Mouse (Mus musculus) embryonic facial prominence, embryonic 10.5 days (tissue): ENCODE results near the gene Kdm4a. TPM values are rescaled to one million over a fixed set of nuclear protein-coding genes. Genes with fewer than 3 reads are reported as not detected.

ENCODE experiments used
- DNase-seq: peaks from one replicate; pipeline ENCODE4 v3.0.0-alpha.2; 2017; ENCODE audit warnings: low spot score
- H3K27ac ChIP-seq: fragments of 300-500 bp; sonication (generic); replicated peaks from 2 replicates; pipeline ENCODE4 v1.5.1; 2016; ENCODE audit warnings: mild to moderate bottlenecking
- H3K27me3 ChIP-seq: fragments of 300-500 bp; sonication (generic); replicated peaks from 2 replicates; pipeline ENCODE4 v1.6.1; 2016; ENCODE audit warnings: low read depth, mild to moderate bottlenecking; ENCODE audit not compliant: poor library complexity, severe bottlenecking
- H3K36me3 ChIP-seq: fragments of 300-500 bp; sonication (generic); replicated peaks from 2 replicates; pipeline ENCODE4 v1.6.1; 2016; ENCODE audit warnings: mild to moderate bottlenecking, moderate library complexity
- H3K4me1 ChIP-seq: fragments of 300-500 bp; sonication (generic); 2 replicates; pipeline ENCODE4 v1.6.1; 2016
- H3K4me3 ChIP-seq: fragments of 300-500 bp; sonication (generic); 2 replicates; pipeline ENCODE4 v1.5.1; 2016; ENCODE audit warnings: mild to moderate bottlenecking, moderate library complexity
- H3K9me3 ChIP-seq: fragments of 300-500 bp; sonication (generic); 2 replicates; pipeline ENCODE4 v1.6.1; 2016; ENCODE audit warnings: mild to moderate bottlenecking
- WGBS: fragments of 180-500 bp; shearing (Covaris S2); methylation state at CpG from one replicate; pipeline ENCODE4 v1.1.7; 2016; 5-methylcytosine and 5-hydroxymethylcytosine counted together
- polyA plus RNA-seq: library from polyadenylated mRNA; unstranded; fragments of >200 nt; fragmentation: Nextera tagmentation; extraction: Ambion mirVana; gene quantifications from 2 replicates; pipeline ENCODE4 v1.2.1, GENCODE M21; 2016

The Kdm4a gene
- polyA plus RNA-seq, 1 experiment from 2014 or later = 36.6 TPM

DNA sequence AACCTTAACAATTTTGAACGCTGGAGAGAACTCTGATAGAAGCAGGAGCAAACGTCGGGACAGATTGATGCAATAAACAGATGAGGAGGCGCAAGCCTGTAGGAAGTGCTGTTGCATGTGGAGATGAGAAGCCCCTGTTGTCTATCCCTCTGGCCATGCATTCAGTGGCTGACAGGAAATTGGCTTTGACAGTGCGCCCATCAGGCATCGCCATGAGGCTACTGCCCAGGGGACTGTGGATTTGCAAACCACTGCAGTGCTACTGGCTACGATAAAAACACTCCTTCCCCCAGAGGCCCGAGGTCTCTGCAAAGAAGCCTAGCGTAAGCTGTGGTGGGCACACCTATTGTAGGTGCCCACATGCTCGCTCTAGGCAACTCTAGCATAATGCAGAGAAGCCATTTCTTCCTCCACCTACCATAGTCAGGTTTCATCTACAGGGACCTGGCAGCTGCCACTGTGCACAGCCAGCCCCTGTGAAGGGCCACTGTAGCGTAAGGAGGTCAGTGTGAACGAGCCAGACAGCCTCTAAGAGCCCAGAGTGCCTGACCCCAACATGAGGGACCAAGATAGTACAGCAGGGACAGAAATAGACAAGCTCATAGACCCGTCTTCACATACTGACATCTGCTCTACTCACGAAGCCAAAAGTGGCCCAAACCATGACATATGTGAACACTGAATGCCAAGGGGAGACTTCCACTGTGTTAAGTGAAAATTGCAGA is 29.7 kb downstream of the Kdm4a start:
- H3K4me3 ChIP-seq = no peak overlapping the region
- no peaks in the 10 kb centered on the region for H3K4me1 ChIP-seq
- no peak for DNase-seq
- H3K27ac ChIP-seq = no peak overlapping the region
- H3K9me3 ChIP-seq = no peaks in the 10 kb centered on the region
- 86% methylated on average over 14 of the region's 14 CpGs for WGBS
- no peaks in the 10 kb centered on the region for H3K27me3 ChIP-seq
- H3K36me3 ChIP-seq = peaks cover 100% of the 10 kb centered on the region

DNA sequence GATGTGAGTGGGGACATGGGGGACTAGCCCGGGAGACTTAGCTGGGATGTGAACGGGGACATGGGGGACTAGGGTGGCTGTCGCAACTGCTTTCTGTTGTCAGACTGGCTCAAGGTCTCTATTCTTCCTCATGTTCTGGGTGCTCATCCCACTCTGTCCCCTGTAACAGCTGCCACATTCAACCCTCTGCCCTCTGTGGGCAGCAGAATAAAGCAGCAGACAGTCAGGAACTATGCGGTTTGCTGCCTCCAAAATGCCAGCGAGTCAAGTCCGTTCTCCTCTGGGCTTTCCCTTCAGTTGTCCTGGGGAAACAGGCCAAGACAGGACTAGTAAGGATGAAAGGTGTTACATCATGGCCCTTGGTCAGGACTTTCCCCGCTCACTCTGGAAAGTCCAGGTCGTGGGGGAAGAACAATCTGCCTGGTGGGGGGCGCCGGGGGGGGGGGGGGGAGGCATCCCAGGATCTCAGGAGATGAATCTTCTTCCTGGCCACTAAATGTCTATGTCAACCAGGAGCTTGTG is 30.7 kb downstream of the Kdm4a start:
- no peak for DNase-seq
- no peak overlapping the region for H3K4me3 ChIP-seq
- H3K9me3 ChIP-seq = no peaks in the 10 kb centered on the region
- 88% methylated on average over 10 of the region's 10 CpGs for WGBS
- no peaks in the 10 kb centered on the region for H3K4me1 ChIP-seq
- no peaks in the 10 kb centered on the region for H3K27me3 ChIP-seq
- peaks cover 100% of the 10 kb centered on the region for H3K36me3 ChIP-seq
- H3K27ac ChIP-seq = no peak overlapping the region

DNA sequence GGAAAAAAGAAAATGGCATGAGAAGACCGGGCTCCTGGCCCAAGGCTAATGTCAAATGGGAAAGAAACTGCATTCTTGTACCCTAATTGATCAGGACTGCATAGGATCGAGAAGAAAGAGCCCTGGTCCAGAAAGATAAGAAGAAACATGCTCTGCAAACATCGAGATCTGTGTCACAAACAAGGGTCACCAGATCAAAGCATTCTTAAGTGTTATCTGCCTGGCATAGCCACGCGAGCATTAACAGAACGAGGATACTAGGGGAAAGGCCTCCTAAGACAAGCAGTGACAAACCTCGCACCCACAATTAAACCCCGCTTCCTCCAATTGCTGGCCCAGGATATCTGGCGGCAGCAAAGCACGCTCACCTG is 31.5 kb downstream of the Kdm4a start:
- H3K9me3 ChIP-seq = no peaks in the 10 kb centered on the region
- H3K27me3 ChIP-seq = no peaks in the 10 kb centered on the region
- H3K27ac ChIP-seq = no peak overlapping the region
- no peak for DNase-seq
- no peak overlapping the region for H3K4me3 ChIP-seq
- WGBS = 91% methylated on average over 10 of the region's 10 CpGs
- H3K36me3 ChIP-seq = peaks cover 100% of the 10 kb centered on the region
- no peaks in the 10 kb centered on the region for H3K4me1 ChIP-seq

DNA sequence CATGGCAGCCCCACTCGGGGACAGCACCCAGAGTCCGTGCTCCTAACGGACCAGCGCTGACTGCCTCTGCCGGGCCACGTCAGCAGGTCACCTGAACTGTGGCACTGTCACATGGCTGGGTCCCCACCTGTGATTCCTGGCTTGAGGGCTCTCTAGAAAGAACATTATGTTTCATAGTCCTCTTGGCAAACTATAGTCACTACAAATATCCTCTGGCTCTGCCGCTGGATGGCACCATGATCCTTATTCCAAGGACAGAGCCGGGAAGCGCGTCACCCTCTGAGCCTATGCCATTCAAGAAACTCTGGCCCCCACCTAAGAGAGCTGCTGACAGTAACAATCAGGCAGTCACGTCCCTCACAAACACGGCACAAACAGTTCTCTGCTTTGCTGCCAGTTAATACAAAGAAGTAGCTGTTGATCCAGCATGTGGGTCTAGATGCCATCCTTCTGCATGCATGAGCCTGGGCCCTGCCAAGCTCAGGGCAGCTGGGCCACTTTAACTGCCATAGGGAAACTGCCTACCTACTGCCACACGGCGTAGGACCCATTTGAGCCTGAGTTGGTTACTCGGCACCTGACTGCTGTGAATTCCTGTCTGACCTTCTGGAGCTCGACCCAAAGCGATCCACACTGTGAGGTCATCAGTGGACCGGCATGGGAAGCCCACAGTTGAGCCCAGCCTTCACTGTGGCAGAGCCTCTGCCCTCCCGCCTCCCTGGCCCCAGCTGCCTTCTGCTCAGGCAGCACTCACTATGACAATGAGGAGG is 32.1 kb downstream of the Kdm4a start:
- no peaks in the 10 kb centered on the region for H3K27me3 ChIP-seq
- 95% methylated on average over 19 of the region's 19 CpGs for WGBS
- H3K4me3 ChIP-seq = no peak overlapping the region
- no peaks in the 10 kb centered on the region for H3K9me3 ChIP-seq
- H3K4me1 ChIP-seq = no peaks in the 10 kb centered on the region
- no peak for DNase-seq
- no peak overlapping the region for H3K27ac ChIP-seq
- peaks cover 100% of the 10 kb centered on the region for H3K36me3 ChIP-seq

DNA sequence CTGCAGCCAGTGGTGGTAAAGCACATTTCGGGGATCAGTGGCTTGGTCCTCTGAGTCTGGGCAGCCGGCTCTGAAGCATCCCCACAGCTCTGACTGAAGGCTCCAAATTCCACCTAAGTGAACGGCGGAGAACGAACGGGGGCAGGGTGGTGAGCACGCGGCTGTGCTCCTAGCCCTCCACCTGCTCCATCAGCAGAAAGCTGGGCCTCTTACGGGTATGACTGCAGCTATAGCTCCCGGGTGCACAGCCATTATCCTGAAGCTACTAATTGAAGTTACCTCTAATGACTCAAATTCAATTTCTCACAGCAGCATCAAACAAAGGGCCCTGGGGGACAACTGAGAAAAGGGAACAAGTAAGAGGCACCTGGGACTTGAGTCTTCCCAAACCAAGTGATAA is 32.8 kb downstream of the Kdm4a start:
- no peak for DNase-seq
- Histone ChIP-seq H3K4me1 (no peaks in the 10 kb centered on the region), H3K4me3 (no peak overlapping the region), H3K27ac (no peak overlapping the region), H3K36me3 (peaks cover 100% of the 10 kb centered on the region), H3K9me3 (no peaks in the 10 kb centered on the region), H3K27me3 (no peaks in the 10 kb centered on the region)
- WGBS = 91% methylated on average over 10 of the region's 10 CpGs

DNA sequence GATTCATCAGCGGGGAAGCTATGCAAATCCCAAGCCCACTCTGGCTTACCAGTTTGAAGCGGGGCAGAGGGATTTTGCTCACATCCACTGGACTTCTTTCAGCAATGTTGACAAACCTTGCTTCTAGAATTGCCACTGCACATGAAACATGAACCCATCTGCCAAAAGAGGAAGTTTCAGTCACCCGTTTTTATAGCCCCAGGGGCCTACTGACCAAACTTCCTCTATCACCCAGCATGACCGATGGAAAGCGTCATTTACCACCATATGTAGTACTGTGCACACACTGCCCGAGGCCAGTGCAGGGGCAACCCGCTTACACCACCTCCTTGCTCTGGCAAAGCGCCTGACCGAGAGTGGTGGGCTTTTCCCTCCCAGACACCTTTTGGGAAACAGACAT is 35.5 kb downstream of the Kdm4a start:
- no peak for DNase-seq
- Histone ChIP-seq H3K27ac (no peak overlapping the region), H3K4me1 (no peaks in the 10 kb centered on the region), H3K4me3 (no peak overlapping the region), H3K27me3 (no peaks in the 10 kb centered on the region), H3K36me3 (peaks cover 98% of the 10 kb centered on the region), H3K9me3 (no peaks in the 10 kb centered on the region)
- 86% methylated on average over 9 of the region's 9 CpGs for WGBS

DNA sequence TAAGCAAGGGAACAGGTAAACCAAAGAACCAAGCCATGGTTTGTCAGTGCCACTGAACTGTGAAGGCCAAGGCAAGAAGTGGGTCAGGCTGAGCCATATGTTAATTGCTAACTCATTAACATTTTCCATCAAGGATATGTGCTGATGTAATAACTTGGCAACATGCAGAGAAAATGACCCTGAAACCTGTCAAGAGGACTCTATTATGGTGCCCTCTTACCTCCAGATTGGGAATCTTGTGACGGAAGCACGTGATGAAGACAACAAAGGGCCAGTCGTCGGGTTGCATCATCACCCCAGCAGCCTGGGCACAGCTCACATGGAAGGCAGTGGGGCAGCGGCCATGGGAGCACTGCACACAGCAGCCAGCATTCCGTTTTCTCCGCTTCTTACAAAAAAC is 36.2 kb downstream of the Kdm4a start:
- peaks cover 98% of the 10 kb centered on the region for H3K36me3 ChIP-seq
- H3K4me1 ChIP-seq = no peaks in the 10 kb centered on the region

GRCm38 (mm10) chr4:118141511-118141910 is 38.3 kb downstream of the Kdm4a start:
- DNase-seq = no peak
- peaks cover 98% of the 10 kb centered on the region for H3K36me3 ChIP-seq
- 92% methylated on average over 5 of the region's 5 CpGs for WGBS
- no peak overlapping the region for H3K27ac ChIP-seq
- no peak overlapping the region for H3K4me3 ChIP-seq
- no peaks in the 10 kb centered on the region for H3K9me3 ChIP-seq
- no peaks in the 10 kb centered on the region for H3K27me3 ChIP-seq
- no peaks in the 10 kb centered on the region for H3K4me1 ChIP-seq

More for the DNA sequence above, 36.2 kb downstream of the Kdm4a start:
- Histone ChIP-seq H3K9me3 (no peaks in the 10 kb centered on the region), H3K4me3 (no peak overlapping the region), H3K27me3 (no peaks in the 10 kb centered on the region), H3K27ac (no peak overlapping the region)
- WGBS = 92% methylated on average over 7 of the region's 7 CpGs
- no peak for DNase-seq

DNA sequence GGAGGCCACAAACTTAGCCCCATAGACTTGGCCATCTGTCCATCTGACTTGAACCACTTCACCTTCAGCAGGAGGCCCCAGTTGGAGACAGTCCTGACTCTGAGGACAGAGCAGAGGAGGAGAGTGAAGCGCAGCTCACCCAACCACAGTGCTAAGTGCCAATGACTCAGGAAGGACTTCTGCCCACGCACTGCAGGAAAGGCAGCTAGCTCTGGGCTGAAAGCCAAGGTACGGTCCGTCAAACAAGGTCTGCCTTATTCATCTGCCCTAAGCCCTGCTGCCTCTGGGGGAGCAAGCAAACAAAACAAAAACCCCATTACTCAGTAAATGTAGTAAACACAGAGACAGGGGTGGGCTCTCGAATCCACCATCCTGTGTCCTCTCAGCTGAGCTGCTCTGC is 41.0 kb downstream of the Kdm4a start:
- H3K36me3 ChIP-seq = peaks cover 80% of the 10 kb centered on the region
- WGBS = 92% methylated on average over 5 of the region's 5 CpGs
- no peaks in the 10 kb centered on the region for H3K9me3 ChIP-seq
- no peak for DNase-seq
- peaks cover 8% of the 10 kb centered on the region for H3K4me1 ChIP-seq
- H3K27me3 ChIP-seq = no peaks in the 10 kb centered on the region
- H3K27ac ChIP-seq = no peak overlapping the region
- no peak overlapping the region for H3K4me3 ChIP-seq

DNA sequence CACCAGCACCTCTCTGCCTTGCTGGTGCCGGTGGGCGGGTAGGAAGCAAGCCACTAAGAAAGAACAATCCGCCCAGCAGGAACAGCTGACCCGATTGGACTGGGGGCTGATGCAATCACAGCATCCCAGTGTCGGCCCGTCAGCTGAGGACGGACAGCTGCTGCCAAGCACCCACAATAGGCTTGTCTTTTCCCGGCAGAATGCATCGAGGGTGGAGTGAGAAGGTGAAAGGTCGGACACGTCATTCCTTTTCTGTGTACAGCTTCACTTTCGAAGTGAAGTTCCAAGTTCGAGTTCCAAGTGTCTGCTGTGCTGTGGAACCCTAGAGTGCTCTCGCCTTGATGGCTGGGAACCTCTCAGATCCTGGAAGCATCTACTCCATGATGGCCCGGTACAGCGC is 42.0 kb downstream of the Kdm4a start:
- no peak overlapping the region for H3K27ac ChIP-seq
- peaks cover 69% of the 10 kb centered on the region for H3K36me3 ChIP-seq
- peaks cover 18% of the 10 kb centered on the region for H3K4me1 ChIP-seq
- H3K9me3 ChIP-seq = no peaks in the 10 kb centered on the region
- WGBS = 89% methylated on average over 16 of the region's 16 CpGs
- DNase-seq = no peak
- H3K27me3 ChIP-seq = no peaks in the 10 kb centered on the region
- no peak overlapping the region for H3K4me3 ChIP-seq

DNA sequence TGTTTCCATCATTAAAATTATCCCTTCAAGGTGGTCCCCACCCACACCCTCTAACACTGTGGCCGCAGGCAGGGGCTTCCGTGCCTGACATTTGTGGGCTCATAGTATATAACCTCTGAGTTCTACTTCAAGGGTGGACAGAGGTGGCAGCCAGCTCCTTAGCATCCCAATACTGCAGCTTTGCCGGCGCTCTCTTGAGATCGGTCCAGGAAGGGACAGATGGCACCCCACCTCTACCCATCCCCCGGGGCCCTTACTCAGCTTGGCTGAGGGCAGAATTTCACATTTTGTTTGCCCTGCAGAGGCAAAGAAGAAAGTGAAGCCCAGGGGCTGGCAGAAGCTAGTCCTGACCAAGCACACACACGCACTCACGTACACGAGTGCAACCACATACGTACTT is 42.5 kb downstream of the Kdm4a start:
- Histone ChIP-seq H3K27me3 (no peaks in the 10 kb centered on the region), H3K9me3 (no peaks in the 10 kb centered on the region), H3K27ac (no peak overlapping the region), H3K4me3 (no peak overlapping the region), H3K4me1 (peaks cover 19% of the 10 kb centered on the region), H3K36me3 (peaks cover 64% of the 10 kb centered on the region)
- DNase-seq = no peak
- 95% methylated on average over 10 of the region's 10 CpGs for WGBS

- Histone ChIP-seq H3K36me3 (peaks cover 48% of the 10 kb centered on the region), H3K27ac (peak overlapping the region; percentile 93)
- WGBS = 86% methylated on average over 1 of the region's 1 CpGs
Measured at GRCm38 (mm10) chr4:118135414-118135813, 44.4 kb downstream of the Kdm4a start.

More at GRCm38 (mm10) chr4:118135414-118135813, 44.4 kb downstream of the Kdm4a start:
- no peak for DNase-seq
- no peaks in the 10 kb centered on the region for H3K9me3 ChIP-seq
- H3K4me3 ChIP-seq = peak overlapping the region; percentile 100
- no peaks in the 10 kb centered on the region for H3K27me3 ChIP-seq
- H3K4me1 ChIP-seq = peaks cover 19% of the 10 kb centered on the region
